Mouse (Mus musculus): ENCODE data around the gene Nop10.

The Nop10 gene

DNA sequence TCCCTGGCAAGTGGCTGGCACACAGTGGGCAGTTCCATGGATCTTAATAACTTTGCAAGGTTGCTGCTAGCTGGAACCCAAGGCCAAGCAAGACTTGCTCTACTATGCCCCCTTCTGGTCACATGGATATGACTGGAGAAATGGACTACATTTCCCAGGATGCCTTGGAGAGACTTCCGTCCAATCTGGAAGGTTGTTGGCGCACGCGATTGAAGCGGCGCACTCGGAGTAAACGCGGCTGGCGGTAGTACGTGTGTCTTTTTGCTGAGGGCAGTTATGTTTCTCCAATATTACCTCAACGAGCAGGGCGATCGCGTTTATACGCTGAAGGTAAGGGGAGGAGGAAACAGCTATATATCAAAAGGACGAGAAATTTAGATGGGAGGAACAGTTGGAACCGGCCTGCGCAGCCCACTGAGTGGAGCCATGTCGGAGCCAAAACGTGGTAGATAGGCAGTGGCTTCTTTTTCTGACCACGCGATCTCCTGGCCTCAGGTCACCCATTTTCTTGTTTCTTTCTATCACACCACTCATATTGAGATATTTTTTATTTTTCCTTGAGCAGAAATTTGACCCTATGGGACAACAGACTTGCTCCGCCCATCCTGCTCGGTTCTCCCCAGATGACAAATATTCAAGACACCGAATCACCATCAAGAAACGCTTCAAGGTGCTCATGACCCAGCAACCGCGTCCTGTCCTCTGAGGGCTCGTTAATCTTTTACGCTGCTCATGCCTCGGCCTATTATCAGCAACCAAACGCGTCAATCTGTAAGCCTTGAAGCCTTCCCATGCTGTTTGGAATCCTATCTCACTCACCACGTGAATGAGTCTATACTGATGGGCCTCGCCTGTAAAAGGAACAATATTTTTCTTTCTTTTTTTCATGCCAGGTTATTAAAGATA lies at the start of gene Nop10:
TSS of gene Nop10 (plus strand) at position 179 of the 906 bp plus-strand sequence.
- DNase-seq (ENCODE audit: low spot score) = peak; percentile 46

DNA sequence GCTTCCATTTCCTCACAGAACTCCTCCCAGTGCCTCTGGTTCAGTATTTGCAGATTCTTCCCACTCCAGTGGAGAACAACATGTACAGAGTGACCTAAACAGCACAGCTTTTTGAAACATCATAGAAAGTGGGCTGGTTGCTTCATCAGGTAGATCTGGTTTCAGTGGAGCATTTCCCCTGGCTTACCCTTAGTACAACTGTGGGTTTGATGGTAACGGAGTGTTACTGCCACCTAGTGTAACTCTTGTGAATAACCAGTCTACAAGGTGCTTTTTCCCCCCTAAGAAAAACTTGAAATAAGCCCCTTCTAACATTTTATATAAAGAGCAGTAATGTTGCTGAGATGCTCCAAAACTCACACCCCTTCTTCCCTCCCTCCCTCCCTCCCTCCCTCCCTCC lies 45.7 kb upstream of the Nop10 start:
- no peak for DNase-seq (ENCODE audit: low spot score)

- no peak for DNase-seq (ENCODE audit: low spot score)
Observed at GRCm38 (mm10) chr2:112217614-112218013, 44.1 kb upstream of the Nop10 start.

GRCm38 (mm10) chr2:112220880-112221279 lies 40.8 kb upstream of the Nop10 start:
- DNase-seq (ENCODE audit: low spot score) = no peak

- DNase-seq (ENCODE audit: low spot score) = no peak
Observed at GRCm38 (mm10) chr2:112222607-112223006, 39.1 kb upstream of the Nop10 start.

DNA sequence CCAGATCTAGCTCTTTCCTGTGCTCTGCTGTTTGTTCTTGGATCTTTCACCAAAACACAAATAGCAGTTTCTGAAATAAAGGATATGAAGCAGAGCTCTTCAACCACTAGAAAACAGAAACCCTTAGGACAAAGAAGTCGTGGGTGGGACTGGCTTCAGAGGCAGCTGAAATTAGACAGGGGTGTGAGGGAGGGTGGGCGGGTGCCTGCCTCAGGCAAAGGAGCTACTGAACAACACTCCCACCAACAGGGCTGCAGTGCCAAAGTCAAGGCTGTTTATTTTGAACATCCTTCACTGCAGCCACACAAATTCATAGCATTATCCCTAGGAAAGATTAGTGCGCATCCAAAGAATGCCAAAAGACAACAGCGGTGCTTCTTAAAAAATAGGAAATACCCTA lies 37.4 kb upstream of the Nop10 start:
- DNase-seq (ENCODE audit: low spot score) = no peak

GRCm38 (mm10) chr2:112232623-112233022 lies 29.1 kb upstream of the Nop10 start:
- no peak for DNase-seq (ENCODE audit: low spot score)

DNA sequence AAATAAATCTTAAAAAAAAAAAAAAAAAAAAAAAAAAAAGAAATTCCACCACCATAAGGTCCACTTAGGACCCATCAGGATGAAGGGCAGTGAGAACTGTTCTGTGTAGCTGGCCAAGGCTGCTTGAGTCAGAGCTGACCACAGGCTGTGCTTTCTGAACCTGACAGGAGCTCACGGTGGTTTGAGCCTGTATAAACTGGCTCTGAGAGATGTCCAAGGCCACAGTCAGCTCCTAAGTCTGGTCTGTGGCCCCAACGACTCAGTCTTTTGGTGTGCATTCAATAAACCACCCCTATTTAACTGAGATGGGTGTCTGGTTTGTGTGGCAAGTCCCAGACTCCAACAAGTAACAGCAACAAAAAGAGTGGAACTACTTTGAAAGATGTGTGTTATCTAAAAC lies 25.1 kb upstream of the Nop10 start:
- DNase-seq (ENCODE audit: low spot score) = no peak

GRCm38 (mm10) chr2:112238006-112238405 lies 23.7 kb upstream of the Nop10 start:
- DNase-seq (ENCODE audit: low spot score) = no peak

- DNase-seq (ENCODE audit: low spot score) = peak; percentile 88
Observed at GRCm38 (mm10) chr2:112239212-112239934, 22.4 kb upstream of the Nop10 start, which contains the start of gene Lpcat4. Gene Lpcat4 (plus strand): TSS chr2:112239468.

DNA sequence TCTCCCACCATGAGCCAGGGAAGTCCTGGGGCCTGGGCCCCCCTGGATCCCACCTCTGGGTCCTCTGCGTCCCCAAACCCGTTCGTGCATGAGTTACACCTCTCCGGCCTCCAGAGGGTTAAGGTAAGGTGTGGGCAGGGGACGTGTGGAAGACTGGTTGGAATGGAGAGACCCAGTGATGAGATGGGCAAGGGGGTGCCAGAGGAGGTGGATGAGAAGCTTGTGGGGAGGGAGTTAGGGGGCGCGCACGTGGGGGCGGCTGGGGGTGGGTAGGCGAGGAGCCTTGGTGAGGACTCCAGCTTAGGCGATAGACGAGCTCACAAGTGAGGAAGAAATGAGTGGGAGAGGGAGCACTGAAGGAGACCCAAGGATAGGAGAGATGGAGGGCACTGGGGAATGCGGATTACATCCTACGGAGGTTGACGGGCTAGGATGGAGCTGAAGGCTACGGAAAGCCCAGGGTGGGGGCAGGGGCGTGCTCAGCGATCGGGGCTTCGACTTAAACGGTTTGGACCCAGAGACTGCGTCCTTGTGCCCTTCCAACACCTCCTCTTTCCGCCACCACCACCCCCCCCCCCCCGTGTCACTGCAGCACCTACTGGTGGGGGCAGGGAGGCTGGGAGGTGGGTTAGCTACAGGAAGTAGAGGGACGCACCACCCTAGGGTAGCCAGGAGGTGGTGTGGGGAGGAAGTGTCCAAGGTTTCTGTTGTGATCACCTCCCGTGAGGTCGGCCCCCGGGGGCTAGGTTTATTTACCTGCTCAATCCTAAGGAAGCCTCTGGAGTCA lies 21.6 kb upstream of the Nop10 start:
- DNase-seq (ENCODE audit: low spot score) = no peak

GRCm38 (mm10) chr2:112241787-112242186 lies 19.9 kb upstream of the Nop10 start:
- DNase-seq (ENCODE audit: low spot score) = no peak

DNA sequence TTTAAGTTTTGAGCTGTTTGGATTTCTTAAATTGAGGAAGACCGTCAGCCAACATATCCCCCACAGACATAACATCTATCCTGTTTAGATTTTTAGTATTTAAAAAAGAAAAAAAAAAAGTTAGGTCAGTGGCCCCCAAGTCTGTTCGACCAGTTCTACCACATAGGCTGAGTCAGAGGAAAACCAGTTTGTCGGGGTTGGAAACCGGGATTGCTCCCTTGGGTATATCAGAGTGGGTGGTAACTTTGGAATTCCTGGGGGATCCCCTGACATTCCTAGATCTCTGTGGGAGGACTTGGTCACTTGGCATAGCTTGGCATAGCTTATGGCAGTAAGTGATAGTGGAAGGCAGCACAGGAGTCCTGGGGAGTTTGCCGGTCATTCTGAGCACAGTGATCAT lies 16.4 kb upstream of the Nop10 start:
- no peak for DNase-seq (ENCODE audit: low spot score)

- DNase-seq (ENCODE audit: low spot score) = no peak
Observed at GRCm38 (mm10) chr2:112246193-112246592, 15.5 kb upstream of the Nop10 start.

GRCm38 (mm10) chr2:112247323-112247722 lies 14.4 kb upstream of the Nop10 start:
- DNase-seq (ENCODE audit: low spot score) = no peak

GRCm38 (mm10) chr2:112249780-112250453 lies 11.8 kb upstream of the Nop10 start:
- DNase-seq (ENCODE audit: low spot score) = no peak

GRCm38 (mm10) chr2:112254675-112255515 lies 6.8 kb upstream of the Nop10 start:
- DNase-seq (ENCODE audit: low spot score) = no peak

DNA sequence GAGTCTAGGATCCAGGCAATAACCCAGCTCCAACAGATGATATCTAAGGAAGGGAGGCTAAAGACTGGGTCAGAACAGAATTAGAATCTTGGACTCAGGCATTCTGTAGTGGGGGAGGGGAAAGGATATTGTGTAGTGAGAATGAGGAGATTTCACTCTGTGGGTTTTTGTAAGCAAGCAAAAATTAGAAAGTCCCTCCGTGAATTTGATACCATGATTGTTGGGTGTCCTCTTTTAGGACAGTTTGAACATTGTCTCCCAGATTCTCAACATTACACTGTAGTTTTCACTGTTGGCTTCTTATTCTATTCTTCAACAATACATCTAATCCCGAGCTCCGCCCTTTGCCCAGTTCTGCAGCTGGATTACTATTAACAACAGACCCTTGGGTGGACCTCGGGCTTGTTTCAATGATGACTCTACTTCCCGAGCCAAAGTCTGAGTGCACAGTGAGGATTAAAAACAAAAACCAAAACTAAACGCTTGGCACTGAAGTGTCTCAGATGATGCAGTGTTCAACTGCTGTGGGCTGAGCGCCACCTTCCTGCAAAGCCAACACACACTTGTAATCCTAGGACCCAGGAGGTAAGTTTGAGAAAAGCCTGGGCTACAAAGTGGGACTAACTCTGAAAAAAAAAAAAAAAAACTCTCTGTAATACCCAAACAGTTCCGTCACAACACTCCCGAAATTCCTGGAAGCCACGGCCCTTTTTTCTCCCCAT lies 2.3 kb upstream of the Nop10 start, which contains the start of gene Nutm1:
TSS of gene Nutm1 (minus strand) at position 51 of the 722 bp plus-strand sequence.
- no peak for DNase-seq (ENCODE audit: low spot score)

- no peak for DNase-seq (ENCODE audit: low spot score)
Observed at GRCm38 (mm10) chr2:112262779-112263295, 1.1 kb downstream of the Nop10 start.

GRCm38 (mm10) chr2:112264364-112264763 lies 2.6 kb downstream of the Nop10 start:
- DNase-seq (ENCODE audit: low spot score) = no peak

Measured in ovary, postnatal 10 days (tissue).